In genomic region chr3:157572011-157572410, GRCm38 (mm10) we compare ENCODE assay signal across 19 mouse cellular contexts. TPM values are rescaled to one million over a fixed set of nuclear protein-coding genes. Genes with fewer than 3 reads are reported as not detected.
DNase-seq lines count a peak whose midpoint lies in the region; ATAC-seq and TF ChIP-seq lines count a peak whose summit lies in the region.
"Had no signal": no experiment of that assay in that cellular context is flagged by ENCODE, and none has a peak within 500 bp of the region (broad histone marks: within the 10 kb centered on the region; RNA-seq: fewer than 3 reads in every experiment).

No protein-coding gene starts in this region.

- TF ChIP-seq CTCF in CH12.LX (conservative IDR thresholded peaks at IDR 0.05 in 1 of 2, IDR thresholded peaks at IDR 0.05 in 1 of 2; ENCODE audit: low read depth in 2 of 2, low read length in 2 of 2) = no peak

- no peak for TF ChIP-seq POLR2A in CH12.LX (IDR thresholded peaks at IDR 0.05; ENCODE audit: low read depth, low read length)

- no peaks in the 10 kb centered on the region for H3K79me2 ChIP-seq in CH12.LX (replicated peaks; ENCODE audit: control insufficient read depth, extremely low read depth, insufficient read depth, poor library complexity, severe bottlenecking)

- no peak overlapping the region for H3K27ac ChIP-seq in CH12.LX (ENCODE audit: insufficient read depth, low read depth)
- H3K27ac ChIP-seq: gastrocnemius, adult 2 months; lung, embryonic 15.5 days; neural tube, embryonic 12.5 days; stomach, postnatal 0 days had no signal

- peak; percentile 64 for DNase-seq in 3T3-L1 (ENCODE audit: low read depth, low spot score)
- peak; percentile 42 for DNase-seq in CH12.LX (ENCODE audit: extremely low read depth)
- DNase-seq in layer of hippocampus, postnatal 25 days (ENCODE audit: extremely low spot score in 1 of 2, low spot score in 1 of 2) = no peak
- no peak for DNase-seq in left cerebral cortex, postnatal 36 days (ENCODE audit: low spot score in 2 of 2)
- DNase-seq in heart, postnatal 14 days = no peak
- DNase-seq: adrenal gland, postnatal 36 days; cerebellum, adult 9-10 months; forebrain, postnatal 0 days; gastrocnemius, adult 2 months; heart, adult 18-20 months; kidney, postnatal 14 days; right cerebral cortex, postnatal 25 days had no signal

- H3K4me1 ChIP-seq in CH12.LX (ENCODE audit: control insufficient read depth in 1 of 2, insufficient read depth in 2 of 2) = peaks cover 0 to 25% of the 10 kb centered on the region in 2 experiments; a peak in 2 of 4 replicates
- peaks cover 94% of the 10 kb centered on the region for H3K4me1 ChIP-seq in megakaryocyte, embryonic 14.5 days

- no peak overlapping the region for H3K4me3 ChIP-seq in CH12.LX (replicated peaks in 1 of 3; ENCODE audit: low read depth in 2 of 3, low read length in 2 of 3, poor library complexity in 1 of 3)
- H3K4me3 ChIP-seq in megakaryocyte, embryonic 14.5 days (replicated peaks) = peak overlapping the region; percentile 89
- H3K4me3 ChIP-seq: gastrocnemius, adult 2 months; lung, embryonic 15.5 days; neural tube, embryonic 12.5 days had no signal

- peak; percentile 33; the same call in 1 of the 2 replicates for TF ChIP-seq EP300 in CH12.LX (IDR thresholded peaks at IDR 0.05; ENCODE audit: low read length)

- H3K4me2 ChIP-seq in CH12.LX (ENCODE audit: insufficient read depth, low read depth, poor library complexity, severe bottlenecking) = peak overlapping the region; percentile 39
- H3K4me2 ChIP-seq: lung, embryonic 15.5 days; neural tube, embryonic 12.5 days had no signal

- H3K9me3 ChIP-seq in CH12.LX (replicated peaks; ENCODE audit: low read length) = peaks cover 4% of the 10 kb centered on the region
- H3K9me3 ChIP-seq in megakaryocyte, embryonic 14.5 days = no peaks in the 10 kb centered on the region
- H3K9me3 ChIP-seq: lung, embryonic 15.5 days; neural tube, embryonic 12.5 days had no signal

- in situ Hi-C loops in CH12.LX (cut with MboI; ENCODE audit: low pct_ligation_motif_present, low pct_unique_long_range_greater_than_20kb, low sequenced_read_pairs) = loop anchor here (10.0 to 25.0 kb wide), 2 partner anchors 53 to 315 kb away; no protein-coding TSS in a partner anchor

- no peaks in the 10 kb centered on the region for H3K27me3 ChIP-seq in CH12.LX (replicated peaks)
- H3K27me3 ChIP-seq in megakaryocyte, embryonic 14.5 days (replicated peaks) = no peaks in the 10 kb centered on the region

- intact Hi-C loops in left cerebral cortex, postnatal 36 days (cut with DNase I) = no loop called here
- intact Hi-C loops in heart, postnatal 14 days (cut with DNase I) = no loop called here

- peak; percentile 66 to 69 for ATAC-seq in hematopoietic stem cell, adult 5-6 weeks (replicated peaks in 1 of 2; ENCODE audit: insufficient read depth in 1 of 2, low FRiP score in 2 of 2, low TSS enrichment in 1 of 2, low read depth in 1 of 2, poor library complexity in 2 of 2, severe bottlenecking in 2 of 2)
- ATAC-seq: forebrain, postnatal 0 days; intestine, postnatal 0 days; midbrain, embryonic 16.5 days had no signal

- H3K36me3 ChIP-seq in CH12.LX (replicated peaks in 1 of 2; ENCODE audit: control insufficient read depth in 1 of 2, insufficient read depth in 1 of 2, low read length in 1 of 2) = no peaks in the 10 kb centered on the region
- H3K36me3 ChIP-seq in megakaryocyte, embryonic 14.5 days (replicated peaks; ENCODE audit: low read length) = peaks cover 31% of the 10 kb centered on the region
- H3K36me3 ChIP-seq: lung, embryonic 15.5 days; neural tube, embryonic 12.5 days had no signal

- TF ChIP-seq RAD21 in CH12.LX (IDR thresholded peaks at IDR 0.05; ENCODE audit: low read depth, low read length) = no peak

- peak overlapping the region; percentile 3; the same call in 1 of the 2 replicates for H3K9ac ChIP-seq in CH12.LX (ENCODE audit: insufficient read depth, low read depth)
- H3K9ac ChIP-seq: forebrain, postnatal 0 days; lung, embryonic 15.5 days; neural tube, embryonic 12.5 days had no signal

- dilution Hi-C loops in CH12.LX (cut with MboI; ENCODE audit: extremely low pct_ligation_motif_present, extremely low pct_unique_long_range_greater_than_20kb, low sequenced_read_pairs) = no loop called here

TF ChIP-seq in CH12.LX, 34 proteins besides CTCF, POLR2A, EP300 and RAD21:
- TF ChIP-seq BHLHE40 (IDR thresholded peaks at IDR 0.05; ENCODE audit: low read depth, low read length) (peak; percentile 38; the same call in 1 of the 2 replicates), KAT2A (IDR thresholded peaks at IDR 0.05; ENCODE audit: insufficient replicate concordance, low read length) (no peak)

RNA-seq across cellular contexts. Expression of gene Ptger3, which starts 5.3 kb away (rescaled TPM):
- total RNA-seq in CH12.LX (2012; rRNA removed) = not detected in 2 replicates
- not detected in 2 replicates for total RNA-seq in CH12.LX (2014; rRNA removed)
- polyA plus RNA-seq in CH12.LX (2012; ENCODE audit: insufficient read length, low read depth) = 0.06 TPM in 1 of 2 replicates, not detected in the other
- total RNA-seq in hematopoietic stem cell, adult 5-6 weeks (2017) = 34.0 and 39.9 TPM in 2 replicates
- 48.8 and 121 TPM in 2 replicates for polyA plus RNA-seq in megakaryocyte, embryonic 14.5 days (2012; ENCODE audit: insufficient read depth, low replicate concordance)
- total RNA-seq in layer of hippocampus, postnatal 25 days (2021) = 1 to 10 TPM; 1.7 to 2.2 TPM
- 1 to 10 TPM; 3.3 to 5.2 TPM for total RNA-seq in left cerebral cortex, postnatal 36 days (2021)
- total RNA-seq in heart, postnatal 14 days (2021) = 1 to 10 TPM in 1 of 2 experiments, under 1 TPM in 1; 0.59 to 1.1 TPM

RNA-seq across cellular contexts. Expression of gene Zranb2, which starts 38.1 kb away (rescaled TPM):
- total RNA-seq in CH12.LX (2012; rRNA removed) (87.5 and 116 TPM in 2 replicates), CH12.LX (2014; rRNA removed) (240 and 260 TPM in 2 replicates)
- polyA plus RNA-seq in CH12.LX (2012; ENCODE audit: insufficient read length, low read depth) = 346 and 358 TPM in 2 replicates
- 245 and 274 TPM in 2 replicates for total RNA-seq in hematopoietic stem cell, adult 5-6 weeks (2017)
- 1.5 and 8.4 TPM in 2 replicates for polyA plus RNA-seq in megakaryocyte, embryonic 14.5 days (2012; ENCODE audit: insufficient read depth, low replicate concordance)
- total RNA-seq in layer of hippocampus, postnatal 25 days (2021) = 100 to 1,000 TPM; 120 to 145 TPM
- total RNA-seq in left cerebral cortex, postnatal 36 days (2021) = 100 to 1,000 TPM; 126 to 157 TPM
- 10 to 100 TPM; 45.0 to 46.9 TPM for total RNA-seq in heart, postnatal 14 days (2021)

Comparison
In these comparisons a context has a peak if more than half of its experiments do, and no peak if none do; other contexts are left out.
1. DNase-seq: peak in 3T3-L1 (single experiment) and CH12.LX (single experiment); none in layer of hippocampus, postnatal 25 days (0 of 2), left cerebral cortex, postnatal 36 days (0 of 2) and heart, postnatal 14 days (0 of 2).